ENCODE assay signal across 13 mouse cellular contexts in the genomic region with DNA sequence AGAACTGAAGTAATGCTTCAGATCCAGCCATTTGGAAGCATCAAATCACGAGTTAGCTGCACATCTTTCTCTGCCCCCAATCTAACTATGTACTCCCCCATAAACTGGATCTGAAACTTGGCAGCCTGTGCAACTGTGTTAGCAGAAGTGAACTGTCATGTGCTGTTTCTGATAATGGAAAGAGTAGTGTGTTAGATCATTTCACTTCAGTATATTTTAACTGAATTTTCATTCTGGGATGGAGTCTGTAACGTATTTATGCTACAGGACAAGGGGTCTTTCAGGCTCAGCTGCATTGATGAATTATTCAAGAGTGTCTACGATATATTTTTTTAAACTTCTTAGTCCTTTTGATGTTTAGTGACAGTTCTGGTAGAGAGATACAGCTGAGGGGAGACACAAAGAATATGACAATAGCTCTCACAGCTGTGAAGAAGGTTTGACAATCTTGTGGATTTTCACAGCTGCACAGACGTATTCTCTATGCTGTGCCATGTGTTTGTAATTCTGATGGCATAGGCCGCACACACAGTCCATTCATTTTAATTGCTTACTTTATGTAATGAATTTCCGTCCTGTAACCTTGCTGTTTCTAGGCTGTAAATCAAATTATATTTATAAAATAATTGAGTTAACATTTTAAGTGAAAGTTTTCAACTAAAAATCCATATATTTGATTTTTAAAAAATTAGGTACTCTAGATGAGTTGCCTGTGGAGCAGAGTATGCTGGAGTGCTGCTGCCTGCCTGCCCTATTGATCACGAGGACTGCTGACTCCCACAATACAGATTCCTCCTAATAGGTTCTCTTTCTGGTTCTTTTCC. TPM values are rescaled to one million over a fixed set of nuclear protein-coding genes. Genes with fewer than 3 reads are reported as not detected.
DNase-seq lines count a peak whose midpoint lies in the region; ATAC-seq and TF ChIP-seq lines count a peak whose summit lies in the region.
"Had no signal": no experiment of that assay in that cellular context is flagged by ENCODE, and none has a peak within 500 bp of the region (broad histone marks: within the 10 kb centered on the region; RNA-seq: fewer than 3 reads in every experiment).

No protein-coding gene starts in this region.

- TF ChIP-seq CTCF in lung, embryonic 14.5 days (IDR thresholded peaks at IDR 0.05; ENCODE audit: low read depth): no peak

- H3K36me3 ChIP-seq in lung, embryonic 14.5 days (ENCODE audit: insufficient read depth): no peaks in the 10 kb centered on the region
- H3K36me3 ChIP-seq in forebrain, embryonic 13.5 days (ENCODE audit: poor library complexity, severe bottlenecking): no peaks in the 10 kb centered on the region
- H3K36me3 ChIP-seq in midbrain, embryonic 13.5 days: no peaks in the 10 kb centered on the region
- H3K36me3 ChIP-seq: embryonic facial prominence, embryonic 13.5 days; heart, embryonic 10.5 days had no signal

- no peak overlapping the region for H3K9ac ChIP-seq in lung, embryonic 14.5 days
- no peak overlapping the region for H3K9ac ChIP-seq in forebrain, embryonic 13.5 days
- H3K9ac ChIP-seq in midbrain, embryonic 13.5 days (replicated peaks): no peak overlapping the region
- H3K9ac ChIP-seq: embryonic facial prominence, embryonic 13.5 days; liver, embryonic 14.5 days had no signal

- ATAC-seq in lung, embryonic 14.5 days (ENCODE audit: insufficient read depth): 0 out of 2 replicates have a peak, but pooled peaks have one; percentile 17
- ATAC-seq in forebrain, embryonic 13.5 days: peak; percentile 84
- ATAC-seq in midbrain, embryonic 13.5 days: peak; percentile 87

- H3K27me3 ChIP-seq in lung, embryonic 14.5 days (ENCODE audit: insufficient read depth, low read length): no peaks in the 10 kb centered on the region
- H3K27me3 ChIP-seq in forebrain, embryonic 13.5 days: no peaks in the 10 kb centered on the region
- H3K27me3 ChIP-seq in midbrain, embryonic 13.5 days: no peaks in the 10 kb centered on the region
- H3K27me3 ChIP-seq: embryonic facial prominence, embryonic 13.5 days had no signal

- intact Hi-C loops in heart, postnatal 14 days (cut with DNase I): no loop called here

- H3K9me3 ChIP-seq in lung, embryonic 14.5 days (ENCODE audit: low read depth, low read length): no peaks in the 10 kb centered on the region
- no peaks in the 10 kb centered on the region for H3K9me3 ChIP-seq in forebrain, embryonic 13.5 days (replicated peaks)
- H3K9me3 ChIP-seq in midbrain, embryonic 13.5 days: no peaks in the 10 kb centered on the region
- H3K9me3 ChIP-seq: embryonic facial prominence, embryonic 13.5 days; heart, embryonic 10.5 days had no signal

- WGBS in lung, embryonic 14.5 days: 35% methylated on average over 7 of the region's 7 CpGs
- WGBS in forebrain, embryonic 13.5 days: 27% methylated on average over 7 of the region's 7 CpGs
- 20% methylated on average over 7 of the region's 7 CpGs for WGBS in midbrain, embryonic 13.5 days

- H3K4me2 ChIP-seq in lung, embryonic 14.5 days: no peak overlapping the region
- H3K4me2 ChIP-seq in forebrain, embryonic 13.5 days: peak overlapping the region; percentile 4; the same call in 1 of the 2 replicates
- H3K4me2 ChIP-seq in midbrain, embryonic 13.5 days (replicated peaks): no peak overlapping the region; the same call in 1 of the 2 replicates
- H3K4me2 ChIP-seq: embryonic facial prominence, embryonic 13.5 days had no signal

- H3K27ac ChIP-seq in lung, embryonic 14.5 days (ENCODE audit: low read depth): no peak overlapping the region
- H3K27ac ChIP-seq in forebrain, embryonic 13.5 days: no peak overlapping the region
- no peak overlapping the region for H3K27ac ChIP-seq in midbrain, embryonic 13.5 days
- H3K27ac ChIP-seq: embryonic facial prominence, embryonic 13.5 days; heart, embryonic 10.5 days; liver, embryonic 14.5 days had no signal

- no peaks in the 10 kb centered on the region for H3K4me1 ChIP-seq in lung, embryonic 14.5 days (ENCODE audit: insufficient read depth)
- peaks cover 11% of the 10 kb centered on the region; the same call in 1 of the 2 replicates for H3K4me1 ChIP-seq in forebrain, embryonic 13.5 days
- peaks cover 12% of the 10 kb centered on the region for H3K4me1 ChIP-seq in midbrain, embryonic 13.5 days (replicated peaks)
- H3K4me1 ChIP-seq: heart, embryonic 10.5 days had no signal

- peak; percentile 19 for DNase-seq in lung, embryonic 14.5 days
- no peak for DNase-seq in lung, postnatal 4 days
- DNase-seq in hindlimb bud, embryonic 11.5 days (ENCODE audit: extremely low spot score, low read depth, low spot score): peak; percentile 16
- no peak for DNase-seq in cerebellum, adult 9-10 months
- DNase-seq in ovary, postnatal 36 days (ENCODE audit: low spot score): no peak
- no peak for DNase-seq in heart, postnatal 14 days
- DNase-seq: adrenal gland, adult 8-10 months had no signal

- no peak overlapping the region for H3K4me3 ChIP-seq in lung, embryonic 14.5 days (ENCODE audit: low read depth, low read length)
- no peak overlapping the region for H3K4me3 ChIP-seq in forebrain, embryonic 13.5 days
- no peak overlapping the region for H3K4me3 ChIP-seq in midbrain, embryonic 13.5 days (replicated peaks)
- H3K4me3 ChIP-seq: embryonic facial prominence, embryonic 13.5 days; heart, embryonic 10.5 days; myocyte had no signal

RNA-seq across cellular contexts. Expression of a gene that starts 43.6 kb away (rescaled TPM):
- 0.71 and 0.74 TPM in 2 replicates for polyA plus RNA-seq in lung, embryonic 14.5 days (2014; fragmentation: Nextera tagmentation; extraction: Ambion mirVana)
- not detected in 2 replicates for polyA plus RNA-seq in forebrain, embryonic 13.5 days (2015; fragmentation: Nextera tagmentation; extraction: Ambion mirVana)
- 0.04 TPM in 1 of 2 replicates, not detected in the other for polyA plus RNA-seq in midbrain, embryonic 13.5 days (2015; fragmentation: Nextera tagmentation; extraction: Ambion mirVana)
- not detected for total RNA-seq in heart, postnatal 14 days (2021)
- total RNA-seq: adrenal gland, adult 8-10 months had no signal

Comparison
In these comparisons a context has a peak if more than half of its experiments do, and no peak if none do; other contexts are left out.
1. DNase-seq: peak in lung, embryonic 14.5 days (single experiment) and hindlimb bud, embryonic 11.5 days (single experiment); none in lung, postnatal 4 days (0 of 2), cerebellum, adult 9-10 months (single experiment), ovary, postnatal 36 days (single experiment) and heart, postnatal 14 days (0 of 2).
2. ATAC-seq: peak in every context shown above with its lines; median percentile 87 in midbrain, embryonic 13.5 days; 84 in forebrain, embryonic 13.5 days; 17 in lung, embryonic 14.5 days.